Mouse (Mus musculus) layer of hippocampus, adult 2 months (tissue): ENCODE measurements around the gene Tacstd2. TPM values are rescaled to one million over a fixed set of nuclear protein-coding genes. Genes with fewer than 3 reads are reported as not detected.
"Not testable (repeated sequence)": the region's sequence is repeated elsewhere in the genome, so short reads cannot be mapped to it uniquely, and the experiment has no call there.

Source experiments
- DNase-seq, 2 experiments: peaks; one replicate each; pipeline ENCODE4 v3.0.0; 2022; ENCODE audit warnings: low spot score in 2 of 2
- H3K27ac ChIP-seq: fragments of 200-600 bp; 2 replicates; pipeline ENCODE4 v1.8.1; 2022
- H3K4me3 ChIP-seq: fragments of 200-600 bp; 2 replicates; pipeline ENCODE4 v1.8.1; 2022; ENCODE audit warnings: mild to moderate bottlenecking
- CTCF ChIP-seq: fragments of 200-600 bp; conservative IDR thresholded peaks from 2 replicates; pipeline ENCODE4 v1.8.1; 2022; ENCODE audit warnings: antibody characterized with exemption, mild to moderate bottlenecking, moderate library complexity
- long read RNA-seq, 2 experiments: library from polyadenylated mRNA; stranded (forward); transcript quantifications; one replicate each; pipeline ENCODE4 v2.0.0; 2021; ENCODE audit warnings: borderline mapping rate in 2 of 2
- total RNA-seq, 2 experiments: library from RNA; stranded (reverse); gene quantifications; 2 replicates each; pipeline ENCODE4 v1.2.3; 2021

The Tacstd2 gene
- 1 to 10 TPM; 1.5 to 1.6 TPM for total RNA-seq
- long read RNA-seq, experiment 1, partial matches to known transcripts, result 0 of 3 reads
- long read RNA-seq, experiment 1, other reads (novel, unspliced or antisense), result 0 of 3 reads
- long read RNA-seq, experiment 2, partial matches to known transcripts, result 0 of 4 reads
- long read RNA-seq, experiment 2, other reads (novel, unspliced or antisense), result 0 of 4 reads

DNA sequence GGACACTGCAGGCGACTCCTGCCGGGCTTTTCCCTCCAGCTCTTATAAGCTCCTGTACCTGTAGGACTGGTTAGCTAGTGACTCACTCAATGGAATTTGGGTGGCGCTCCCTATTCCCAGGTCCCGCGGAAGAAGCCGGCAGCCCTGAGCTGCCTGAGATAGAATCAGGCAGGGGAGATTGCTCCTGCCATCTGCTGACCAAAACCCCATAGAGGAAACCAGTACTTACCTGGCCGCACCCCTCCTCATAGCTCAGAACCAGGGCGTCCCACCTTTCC, at the start of gene Tacstd2:
Tacstd2 (minus strand) TSS at position 20 of the 278 bp plus-strand sequence.
- no peak for TF ChIP-seq CTCF
- no peak for DNase-seq
- no peak within 1 kb of the TSS for H3K27ac ChIP-seq
- peak within 1 kb of the TSS; percentile 36 for H3K4me3 ChIP-seq

DNA sequence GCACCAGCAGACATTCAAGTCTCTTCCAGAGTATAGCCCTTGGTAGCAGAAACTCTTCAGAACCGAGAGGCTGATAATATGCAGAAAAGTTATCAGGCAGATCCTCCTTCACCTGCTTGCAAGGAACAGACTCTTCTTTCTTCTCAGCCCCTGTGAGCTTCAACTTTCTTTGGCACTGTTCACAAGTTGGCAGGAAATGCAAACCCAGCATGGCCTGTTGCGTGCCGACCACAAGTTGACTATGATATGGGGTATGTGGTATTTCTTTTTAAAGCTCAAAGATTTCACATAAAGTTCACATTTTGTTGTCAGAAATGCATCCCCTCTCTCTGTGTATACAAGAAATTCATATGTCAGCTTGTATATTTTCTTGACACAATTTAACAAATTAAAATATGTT, 30.7 kb upstream of the Tacstd2 start:
- Histone ChIP-seq H3K27ac (no peak overlapping the region), H3K4me3 (no peak overlapping the region)
- no peak for TF ChIP-seq CTCF
- DNase-seq, result no peak

DNA sequence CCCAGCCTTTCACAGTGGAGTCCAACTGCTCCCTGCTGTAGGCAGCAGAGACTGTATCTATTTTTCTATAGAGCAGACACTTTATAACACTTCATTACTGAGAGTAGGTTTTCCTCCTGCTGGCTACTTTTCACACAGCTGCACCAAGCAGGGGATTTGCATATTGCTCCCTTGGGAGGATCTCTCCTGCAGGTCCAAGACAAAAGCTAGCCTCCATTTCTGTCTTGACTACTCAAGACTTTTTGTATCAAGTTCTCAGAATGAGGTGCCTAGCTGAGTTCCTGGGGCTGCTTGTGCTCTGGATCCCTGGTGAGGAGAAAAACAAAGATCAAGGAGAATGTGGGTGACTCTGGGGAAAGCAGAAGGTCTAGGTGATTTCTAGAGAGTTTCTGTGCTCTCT, 19.8 kb upstream of the Tacstd2 start:
- TF ChIP-seq CTCF, result no peak
- DNase-seq, result no peak
- no peak overlapping the region for H3K4me3 ChIP-seq
- H3K27ac ChIP-seq, result no peak overlapping the region

GRCm38 (mm10) chr6:67549550-67549949, 14.0 kb upstream of the Tacstd2 start:
- TF ChIP-seq CTCF, result peak; percentile 59
- DNase-seq, result peak in 1 of 2 experiments; percentile 29
- Histone ChIP-seq H3K27ac (no peak overlapping the region), H3K4me3 (no peak overlapping the region)

DNA sequence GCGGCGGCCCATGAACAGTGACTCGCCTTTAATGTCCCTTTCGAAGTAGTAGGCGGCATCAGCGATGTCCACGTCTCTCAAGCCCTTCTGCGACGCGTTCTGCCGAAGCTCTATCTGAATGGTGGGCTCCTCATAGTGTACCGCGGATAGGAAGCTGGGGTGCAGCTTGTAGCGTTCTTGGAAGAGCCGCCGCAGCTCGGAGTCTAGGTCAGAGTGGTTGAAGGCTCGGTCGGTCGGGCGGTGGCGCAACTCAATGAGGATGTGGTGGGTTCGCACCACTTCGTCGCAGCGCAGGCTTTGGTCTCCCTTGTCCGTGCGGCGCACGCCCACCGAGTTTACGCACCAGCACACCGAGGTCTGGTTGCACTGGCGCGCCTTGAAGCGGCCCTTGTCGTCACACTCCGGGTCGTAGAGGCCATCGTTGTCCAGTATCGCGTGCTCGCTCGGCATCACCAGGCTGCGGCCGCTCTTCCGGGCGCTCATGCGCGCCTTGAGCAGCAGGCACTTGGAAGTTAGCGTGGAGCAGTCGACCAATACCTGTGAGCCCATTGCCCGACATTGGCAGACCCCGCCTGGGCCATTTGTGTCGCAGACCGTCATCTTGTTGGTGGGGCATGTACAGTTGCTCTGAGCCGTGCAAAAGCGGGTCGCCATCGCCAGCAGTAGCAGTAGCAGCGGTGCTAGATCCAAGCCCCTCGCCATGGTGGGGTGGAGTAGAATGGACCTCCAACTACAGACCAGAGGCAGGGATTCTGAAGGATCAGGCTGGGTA, 405 bp downstream of the Tacstd2 start:
- Histone ChIP-seq H3K4me3 (peak overlapping the region; percentile 36), H3K27ac (no peak overlapping the region)
- no peak for DNase-seq
- no peak for TF ChIP-seq CTCF

DNA sequence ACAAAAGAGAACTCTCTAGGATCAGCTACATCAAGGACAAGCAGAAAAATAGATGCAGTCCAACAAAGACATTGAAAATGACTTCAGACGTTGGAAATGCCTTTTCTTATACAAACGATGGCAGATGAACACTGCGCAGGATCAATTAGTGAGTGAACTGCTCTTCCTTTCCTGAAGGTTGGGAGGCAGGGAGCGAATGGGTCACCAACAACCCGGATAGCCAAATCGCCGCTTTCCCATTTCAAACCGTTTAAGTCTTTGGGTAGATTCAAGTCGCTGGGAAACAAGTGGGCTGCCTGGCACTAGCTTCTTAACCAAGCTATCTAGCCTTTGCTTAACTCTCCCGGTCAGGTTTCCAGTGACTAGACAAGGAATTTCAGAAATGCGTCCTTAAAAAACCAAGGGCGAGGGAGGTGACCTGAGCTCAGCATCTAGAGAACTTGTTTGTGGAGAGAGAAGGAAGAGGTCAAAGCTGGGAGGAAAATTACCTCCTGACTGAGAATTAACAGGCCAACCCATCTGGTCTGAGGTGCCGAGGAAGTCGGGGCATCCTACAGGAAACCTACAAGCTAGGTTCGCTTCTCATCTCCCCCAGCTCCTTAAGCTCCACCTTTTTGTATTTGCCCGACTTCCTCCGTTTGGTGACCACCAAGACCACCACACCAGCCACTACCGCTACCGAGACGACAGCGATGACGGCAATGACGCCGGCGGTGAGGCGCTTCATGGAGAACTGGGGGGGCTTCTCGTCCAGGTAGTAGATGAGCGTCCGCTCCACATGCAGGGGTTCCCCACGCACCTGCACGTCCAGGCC, 1.2 kb downstream of the Tacstd2 start:
- Histone ChIP-seq H3K4me3 (peak overlapping the region; percentile 36; the same call in 1 of the 2 replicates), H3K27ac (no peak overlapping the region)
- TF ChIP-seq CTCF, result no peak
- DNase-seq, result no peak

DNA sequence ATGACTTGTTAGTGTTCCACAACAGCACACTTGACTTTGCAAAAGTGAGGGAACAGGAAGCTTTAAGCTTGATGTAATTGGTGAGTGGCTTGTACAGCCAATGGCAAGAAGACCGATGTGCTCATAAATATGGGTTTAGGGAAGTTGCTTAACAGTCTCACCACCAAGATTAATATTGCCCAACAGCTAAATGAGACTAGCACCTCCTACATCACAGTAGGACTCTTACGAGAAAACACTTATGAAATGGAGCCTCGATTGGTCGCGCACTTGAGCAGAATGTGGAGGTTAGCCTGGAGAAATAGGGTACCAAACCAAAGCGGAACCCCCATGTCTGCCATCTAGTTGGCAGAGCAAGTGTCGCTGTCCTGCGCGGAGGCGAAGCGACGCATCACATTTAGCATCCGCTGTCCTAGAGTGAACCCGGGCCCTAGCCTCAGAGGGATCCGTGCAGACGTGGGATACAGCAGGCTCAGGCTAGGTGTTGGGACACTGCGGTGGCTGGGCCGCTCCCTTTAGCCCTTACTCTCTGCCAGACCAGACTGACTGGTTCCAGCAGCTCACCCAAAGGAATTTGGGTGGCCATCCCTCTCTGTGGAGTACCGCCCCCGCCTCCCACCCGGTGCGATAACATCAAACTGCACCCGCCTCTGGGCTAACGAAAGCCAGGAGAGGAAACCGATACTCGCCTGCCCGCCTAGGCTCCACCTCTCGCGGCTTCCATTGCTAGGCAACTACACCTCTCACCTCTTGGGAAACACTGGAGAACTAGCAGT, 2.7 kb downstream of the Tacstd2 start:
- DNase-seq, result no peak
- TF ChIP-seq CTCF, result no peak
- Histone ChIP-seq H3K27ac (no peak overlapping the region), H3K4me3 (peak overlapping the region; percentile 39)

GRCm38 (mm10) chr6:67531822-67532162, 3.8 kb downstream of the Tacstd2 start:
- DNase-seq, result no peak
- Histone ChIP-seq H3K4me3 (no peak overlapping the region), H3K27ac (no peak overlapping the region)
- no peak; the same call in 1 of the 2 replicates for TF ChIP-seq CTCF

GRCm38 (mm10) chr6:67530992-67531821, 4.4 kb downstream of the Tacstd2 start:
- DNase-seq, result no peak

GRCm38 (mm10) chr6:67526356-67526755, 9.2 kb downstream of the Tacstd2 start:
- no peak overlapping the region for H3K4me3 ChIP-seq
- H3K27ac ChIP-seq, result no peak overlapping the region
- TF ChIP-seq CTCF, result no peak
- DNase-seq, result no peak

More at GRCm38 (mm10) chr6:67530992-67531821, 4.4 kb downstream of the Tacstd2 start:
- peak; percentile 74 for TF ChIP-seq CTCF
- no peak overlapping the region for H3K27ac ChIP-seq
- H3K4me3 ChIP-seq, result no peak overlapping the region

GRCm38 (mm10) chr6:67510752-67511151, 24.8 kb downstream of the Tacstd2 start:
- peak; percentile 23 to 47 for DNase-seq
- Histone ChIP-seq H3K27ac (no peak overlapping the region), H3K4me3 (no peak overlapping the region)
- TF ChIP-seq CTCF, result peak; percentile 87

DNA sequence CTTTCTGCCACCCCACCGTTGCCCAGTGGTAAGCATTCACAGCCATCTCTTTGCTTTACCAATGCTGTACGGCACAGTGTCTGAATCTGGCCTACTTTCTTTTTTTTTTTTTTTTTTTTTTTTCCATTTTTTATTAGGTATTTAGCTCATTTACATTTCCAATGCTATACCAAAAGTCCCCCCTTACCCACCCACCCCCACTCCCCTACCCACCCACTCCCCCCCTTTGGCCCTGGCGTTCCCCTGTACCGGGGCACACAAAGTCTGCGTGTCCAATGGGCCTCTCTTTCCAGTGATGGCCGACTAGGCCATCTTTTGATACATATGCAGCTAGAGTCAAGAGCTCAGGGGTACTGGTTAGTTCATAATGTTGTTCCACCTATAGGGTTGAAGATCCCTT, 33.7 kb downstream of the Tacstd2 start:
- not testable (repeated sequence) for DNase-seq, H3K4me3 ChIP-seq, H3K27ac ChIP-seq
